Mouse (Mus musculus) granulocyte monocyte progenitor cell, adult 5-6 weeks (primary cell): ENCODE results near the gene 1700066M21Rik. TPM values are rescaled to one million over a fixed set of nuclear protein-coding genes. Genes with fewer than 3 reads are reported as not detected.

Experiments used
- ATAC-seq: replicated peaks from 2 replicates; pipeline ENCODE4 v1.8.0; 2016; ENCODE audit warnings: mild to moderate bottlenecking, moderate TSS enrichment, inconsistent platforms; ENCODE audit not compliant: poor library complexity, severe bottlenecking
- total RNA-seq, 2 experiments: library from RNA; stranded (forward) in 1 of 2; stranded (reverse) in 1 of 2; fragments of 200-712, 200-1000 nt in 1 of 2; fragments of >200 nt in 1 of 2; fragmentation: Nextera tagmentation in 1 of 2; gene quantifications; 2 replicates each; pipeline ENCODE4 v1.2.3; 2014 to 2017

1700066M21Rik gene
- total RNA-seq (2014; fragmentation: Nextera tagmentation) (7.5 and 8.4 TPM in 2 replicates), total RNA-seq (2017) (17.8 and 18.5 TPM in 2 replicates)

- peak; percentile 95 for ATAC-seq
Observed at GRCm38 (mm10) chr1:57377376-57378341, at the start of gene 1700066M21Rik. Gene 1700066M21Rik, plus strand, starts transcription at chr1:57377620.

- no peak for ATAC-seq
Observed at GRCm38 (mm10) chr1:57329285-57330093, 47.9 kb upstream of the 1700066M21Rik start.

GRCm38 (mm10) chr1:57330228-57330627 lies 47.2 kb upstream of the 1700066M21Rik start:
- ATAC-seq: no peak

GRCm38 (mm10) chr1:57332040-57332439 lies 45.4 kb upstream of the 1700066M21Rik start:
- ATAC-seq: no peak

- no peak for ATAC-seq
Observed at GRCm38 (mm10) chr1:57333550-57334213, 43.7 kb upstream of the 1700066M21Rik start.

GRCm38 (mm10) chr1:57335200-57335599 lies 42.2 kb upstream of the 1700066M21Rik start:
- no peak; the same call in 1 of the 2 replicates for ATAC-seq

GRCm38 (mm10) chr1:57339156-57339796 lies 38.1 kb upstream of the 1700066M21Rik start:
- ATAC-seq: 0 out of 2 replicates have a peak, but pooled peaks have one; percentile 25

GRCm38 (mm10) chr1:57341197-57341596 lies 36.2 kb upstream of the 1700066M21Rik start:
- no peak for ATAC-seq

- ATAC-seq: no peak
Observed at GRCm38 (mm10) chr1:57347487-57347886, 29.9 kb upstream of the 1700066M21Rik start.

GRCm38 (mm10) chr1:57351941-57352340 lies 25.5 kb upstream of the 1700066M21Rik start:
- ATAC-seq: no peak

GRCm38 (mm10) chr1:57358546-57358945 lies 18.9 kb upstream of the 1700066M21Rik start:
- ATAC-seq: no peak

GRCm38 (mm10) chr1:57367446-57367845 lies 10.0 kb upstream of the 1700066M21Rik start:
- ATAC-seq: peak; percentile 50; the same call in 1 of the 2 replicates

- ATAC-seq: no peak
Observed at GRCm38 (mm10) chr1:57369111-57369510, 8.3 kb upstream of the 1700066M21Rik start.

GRCm38 (mm10) chr1:57370451-57370850 lies 7.0 kb upstream of the 1700066M21Rik start:
- ATAC-seq: peak; percentile 96

GRCm38 (mm10) chr1:57375276-57375675 lies 2.1 kb upstream of the 1700066M21Rik start:
- ATAC-seq: no peak

GRCm38 (mm10) chr1:57376806-57377205 lies 614 bp upstream of the 1700066M21Rik start:
- ATAC-seq: no peak

GRCm38 (mm10) chr1:57386519-57386918 lies 9.1 kb downstream of the 1700066M21Rik start:
- no peak for ATAC-seq

GRCm38 (mm10) chr1:57387876-57388275 lies 10.5 kb downstream of the 1700066M21Rik start:
- ATAC-seq: no peak

- ATAC-seq: no peak
Observed at GRCm38 (mm10) chr1:57388402-57389155, 11.2 kb downstream of the 1700066M21Rik start.
